Mouse (Mus musculus): ENCODE measurements around the gene Ablim2. TPM values are rescaled to one million over a fixed set of nuclear protein-coding genes. Genes with fewer than 3 reads are reported as not detected.

The Ablim2 gene
- polyA plus RNA-seq, 1 experiment from 2014 or later, result 0.18 TPM

DNA sequence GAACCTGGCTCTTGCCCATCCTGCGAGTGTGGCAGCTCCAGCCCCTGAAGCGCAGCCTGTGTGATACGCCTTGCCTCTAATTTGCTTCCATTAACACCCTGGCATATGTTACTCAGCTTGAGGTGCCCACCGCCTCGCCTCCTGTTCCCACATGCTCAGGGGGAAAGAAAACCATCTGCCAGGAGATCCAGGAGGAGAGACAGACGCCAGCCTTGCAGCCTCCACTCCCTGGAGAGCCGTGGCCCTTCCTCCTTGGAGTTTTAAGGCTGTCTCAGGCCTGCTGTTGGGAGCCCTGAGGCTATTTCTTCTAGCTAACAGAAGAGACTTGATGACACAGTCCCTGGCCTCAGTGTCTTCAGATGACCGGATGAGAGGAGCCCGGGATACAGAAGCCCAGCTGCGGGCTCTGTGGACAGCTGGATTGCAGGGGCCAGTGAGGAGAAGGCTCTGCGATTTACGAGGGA is 167.5 kb downstream of the Ablim2 start:
- DNase-seq (ENCODE audit: low spot score) (no peak), ATAC-seq (replicated peaks; ENCODE audit: low FRiP score) (no peak)
- H3K9me3 ChIP-seq (ENCODE audit: control insufficient read depth, low read length), result no peaks in the 10 kb centered on the region
- 62% methylated on average over 12 of the region's 12 CpGs for WGBS
- H3K27ac ChIP-seq (ENCODE audit: low read depth, low read length), result no peak overlapping the region
- H3K9ac ChIP-seq (ENCODE audit: low read depth, low read length), result no peak overlapping the region
- no peaks in the 10 kb centered on the region for H3K27me3 ChIP-seq (replicated peaks; ENCODE audit: control insufficient read depth, insufficient read depth, low read length)
- no peak overlapping the region for H3K4me3 ChIP-seq (ENCODE audit: low read depth, low read length)
- H3K4me1 ChIP-seq (replicated peaks; ENCODE audit: control insufficient read depth, insufficient read depth, low read length), result peaks cover 6% of the 10 kb centered on the region; the same call in 1 of the 2 replicates
- no peaks in the 10 kb centered on the region for H3K36me3 ChIP-seq (ENCODE audit: control insufficient read depth, insufficient read depth, low read length)
- H3K4me2 ChIP-seq, result no peak overlapping the region

DNA sequence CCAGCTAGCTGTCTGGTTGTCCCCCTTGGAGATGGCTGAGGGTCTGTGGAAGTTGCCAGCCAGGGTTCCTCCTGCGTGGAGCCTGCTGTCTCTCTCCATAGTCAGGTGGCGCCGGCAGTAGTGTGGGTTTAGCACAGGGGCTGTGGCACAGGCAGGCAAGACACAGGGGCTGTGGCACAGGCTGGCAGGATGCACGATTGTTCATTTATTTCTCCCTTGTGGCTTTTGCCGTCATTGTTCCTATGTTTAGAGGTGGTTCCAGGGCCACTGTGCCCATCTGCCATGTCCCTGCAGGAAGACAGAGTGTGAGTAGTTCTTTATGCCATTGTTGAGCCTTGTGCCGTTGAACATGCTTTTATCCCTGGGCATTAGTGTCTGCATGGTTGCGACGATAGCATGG is 168.8 kb downstream of the Ablim2 start:
- Histone ChIP-seq H3K9ac (ENCODE audit: low read depth, low read length) (no peak overlapping the region), H3K36me3 (ENCODE audit: control insufficient read depth, insufficient read depth, low read length) (no peaks in the 10 kb centered on the region), H3K4me1 (replicated peaks; ENCODE audit: control insufficient read depth, insufficient read depth, low read length) (peaks cover 2% of the 10 kb centered on the region; the same call in 1 of the 2 replicates), H3K27me3 (replicated peaks; ENCODE audit: control insufficient read depth, insufficient read depth, low read length) (no peaks in the 10 kb centered on the region), H3K4me2 (no peak overlapping the region), H3K27ac (ENCODE audit: low read depth, low read length) (no peak overlapping the region), H3K9me3 (ENCODE audit: control insufficient read depth, low read length) (no peaks in the 10 kb centered on the region), H3K4me3 (ENCODE audit: low read depth, low read length) (no peak overlapping the region)
- no peak for ATAC-seq (replicated peaks; ENCODE audit: low FRiP score)
- WGBS, result 85% methylated on average over 8 of the region's 8 CpGs
- no peak for DNase-seq (ENCODE audit: low spot score)

DNA sequence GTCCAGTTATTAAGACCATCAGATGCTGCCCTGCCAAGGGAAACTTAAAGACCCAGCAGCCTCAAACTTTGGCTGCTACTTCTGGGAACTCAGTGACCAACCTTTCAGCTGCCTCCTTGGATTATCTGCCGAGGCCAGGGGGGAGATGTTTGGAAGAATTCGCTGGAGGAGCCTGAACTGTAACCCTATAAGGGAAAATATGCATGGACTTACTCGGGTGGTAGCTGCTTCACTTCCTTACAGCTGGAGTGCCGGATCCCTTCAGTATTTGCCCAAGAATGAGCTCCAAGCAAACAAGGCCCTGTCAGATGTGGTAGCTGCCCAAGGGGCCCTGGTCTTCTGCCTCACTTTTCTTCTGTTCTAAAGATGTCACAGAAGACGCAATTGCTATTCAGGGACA is 173.6 kb downstream of the Ablim2 start:
- H3K4me2 ChIP-seq, result no peak overlapping the region
- DNase-seq (ENCODE audit: low spot score) (no peak), ATAC-seq (replicated peaks; ENCODE audit: low FRiP score) (no peak)
- no peaks in the 10 kb centered on the region for H3K4me1 ChIP-seq (replicated peaks; ENCODE audit: control insufficient read depth, insufficient read depth, low read length)
- H3K27ac ChIP-seq (ENCODE audit: low read depth, low read length), result no peak overlapping the region
- H3K4me3 ChIP-seq (ENCODE audit: low read depth, low read length), result no peak overlapping the region
- no peaks in the 10 kb centered on the region for H3K27me3 ChIP-seq (replicated peaks; ENCODE audit: control insufficient read depth, insufficient read depth, low read length)
- H3K9ac ChIP-seq (ENCODE audit: low read depth, low read length), result no peak overlapping the region
- 57% methylated on average over 5 of the region's 5 CpGs for WGBS
- no peaks in the 10 kb centered on the region for H3K9me3 ChIP-seq (ENCODE audit: control insufficient read depth, low read length)
- no peaks in the 10 kb centered on the region for H3K36me3 ChIP-seq (ENCODE audit: control insufficient read depth, insufficient read depth, low read length)

DNA sequence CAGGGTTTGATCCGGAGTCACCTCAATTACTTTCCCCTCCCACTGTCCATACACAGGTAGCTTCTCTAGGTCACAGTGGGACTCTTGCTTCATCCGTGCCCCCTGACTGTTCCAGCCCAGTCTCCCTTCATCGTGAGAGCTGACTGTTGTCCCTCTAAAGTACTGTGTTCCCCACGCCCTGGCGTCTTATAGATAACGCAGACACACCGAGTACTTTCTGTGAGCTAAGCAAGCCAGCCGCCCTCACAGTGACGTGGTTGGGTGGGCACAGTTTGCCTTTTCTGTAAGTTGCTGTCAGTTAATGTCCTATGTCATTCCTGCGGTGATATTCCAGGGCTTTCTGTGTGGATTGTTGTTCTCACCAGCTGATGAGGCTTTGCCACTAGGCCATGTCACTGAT is 175.4 kb downstream of the Ablim2 start:
- no peak overlapping the region for H3K4me2 ChIP-seq
- ATAC-seq (replicated peaks; ENCODE audit: low FRiP score), result no peak

More for the DNA sequence above, 175.4 kb downstream of the Ablim2 start:
- H3K27ac ChIP-seq (ENCODE audit: low read depth, low read length), result no peak overlapping the region
- no peaks in the 10 kb centered on the region for H3K27me3 ChIP-seq (replicated peaks; ENCODE audit: control insufficient read depth, insufficient read depth, low read length)
- no peak overlapping the region for H3K9ac ChIP-seq (ENCODE audit: low read depth, low read length)
- no peaks in the 10 kb centered on the region for H3K4me1 ChIP-seq (replicated peaks; ENCODE audit: control insufficient read depth, insufficient read depth, low read length)
- H3K4me3 ChIP-seq (ENCODE audit: low read depth, low read length), result no peak overlapping the region
- WGBS, result 70% methylated on average over 10 of the region's 10 CpGs
- H3K36me3 ChIP-seq (ENCODE audit: control insufficient read depth, insufficient read depth, low read length), result no peaks in the 10 kb centered on the region
- DNase-seq (ENCODE audit: low spot score), result no peak
- H3K9me3 ChIP-seq (ENCODE audit: control insufficient read depth, low read length), result no peaks in the 10 kb centered on the region

Other genes starting within 250 kb of the Ablim2 start
- gene Cpz, start 232.2 kb upstream of the Ablim2 start, polyA plus RNA-seq (2014; fragmentation: Nextera tagmentation; extraction: Ambion mirVana), result 3.9 and 4.0 TPM in 2 replicates
- 7.8 and 9.2 TPM in 2 replicates for gene Trmt44, start 182.8 kb upstream of the Ablim2 start, polyA plus RNA-seq (2014; fragmentation: Nextera tagmentation; extraction: Ambion mirVana)
- 6.5 and 6.7 TPM in 2 replicates for gene Acox3, start 174.8 kb upstream of the Ablim2 start, polyA plus RNA-seq (2014; fragmentation: Nextera tagmentation; extraction: Ambion mirVana)
- gene Htra3, start 78.1 kb upstream of the Ablim2 start, polyA plus RNA-seq (2014; fragmentation: Nextera tagmentation; extraction: Ambion mirVana), result 1.7 and 2.3 TPM in 2 replicates
- gene Sh3tc1, start 17.9 kb upstream of the Ablim2 start, polyA plus RNA-seq (2014; fragmentation: Nextera tagmentation; extraction: Ambion mirVana), result 4.0 and 4.3 TPM in 2 replicates
- 6.7 and 6.8 TPM in 2 replicates for gene Afap1, start 135.4 kb downstream of the Ablim2 start, polyA plus RNA-seq (2014; fragmentation: Nextera tagmentation; extraction: Ambion mirVana)

Measured in liver, embryonic 11.5 days (tissue).